8 mouse cellular contexts compared by ENCODE assay signal in genomic region chr10:39730976-39731735, GRCm38 (mm10). TPM values are rescaled to one million over a fixed set of nuclear protein-coding genes. Genes with fewer than 3 reads are reported as not detected.
DNase-seq lines count a peak whose midpoint lies in the region; ATAC-seq and TF ChIP-seq lines count a peak whose summit lies in the region.

No protein-coding gene starts in this region.

- H3K9me3 ChIP-seq in heart, embryonic 10.5 days = no peaks in the 10 kb centered on the region
- H3K9me3 ChIP-seq in kidney, postnatal 0 days (replicated peaks; ENCODE audit: low read length) = no peaks in the 10 kb centered on the region
- no peaks in the 10 kb centered on the region for H3K9me3 ChIP-seq in liver, embryonic 11.5 days (ENCODE audit: control insufficient read depth, low read length)
- no peaks in the 10 kb centered on the region for H3K9me3 ChIP-seq in stomach, embryonic 16.5 days (replicated peaks; ENCODE audit: control insufficient read depth, low read length)

- peak; percentile 88 for ATAC-seq in erythroblast, adult 5-6 weeks (replicated peaks; ENCODE audit: low FRiP score, poor library complexity, severe bottlenecking)
- ATAC-seq in kidney, postnatal 0 days (replicated peaks; ENCODE audit: low FRiP score, low read depth) = peak; percentile 93
- peak; percentile 92 for ATAC-seq in liver, embryonic 11.5 days (replicated peaks; ENCODE audit: low FRiP score)
- peak; percentile 95 for ATAC-seq in stomach, embryonic 16.5 days (ENCODE audit: insufficient read depth, low FRiP score)

- H3K4me2 ChIP-seq in kidney, postnatal 0 days (ENCODE audit: low read length) = peak overlapping the region; percentile 60
- H3K4me2 ChIP-seq in liver, embryonic 11.5 days = peak overlapping the region; percentile 88
- H3K4me2 ChIP-seq in myocyte (ENCODE audit: low read depth) = peak overlapping the region; percentile 95
- H3K4me2 ChIP-seq in stomach, embryonic 16.5 days (ENCODE audit: low read depth, low read length) = peak overlapping the region; percentile 57

- peaks cover 8% of the 10 kb centered on the region; the same call in 1 of the 2 replicates for H3K4me1 ChIP-seq in heart, embryonic 10.5 days
- H3K4me1 ChIP-seq in kidney, postnatal 0 days (replicated peaks; ENCODE audit: insufficient read depth, low read length) = peaks cover 3% of the 10 kb centered on the region; the same call in 1 of the 2 replicates
- peaks cover 7% of the 10 kb centered on the region; the same call in 1 of the 2 replicates for H3K4me1 ChIP-seq in liver, embryonic 11.5 days (replicated peaks; ENCODE audit: control insufficient read depth, insufficient read depth, low read length)
- H3K4me1 ChIP-seq in stomach, embryonic 16.5 days (ENCODE audit: control insufficient read depth, insufficient read depth, low read length) = peaks cover 11% of the 10 kb centered on the region

- under 1% methylated on average over 60 of the region's 66 CpGs for whole genome bisulfite sequencing in heart, embryonic 10.5 days
- WGBS in kidney, postnatal 0 days = 0% methylated on average over 50 of the region's 66 CpGs
- under 1% methylated on average over 47 of the region's 66 CpGs for WGBS in liver, embryonic 11.5 days
- under 1% methylated on average over 49 of the region's 66 CpGs for WGBS in stomach, embryonic 16.5 days

- H3K79me2 ChIP-seq in myocyte (ENCODE audit: control insufficient read depth, insufficient read depth) = peaks cover 35% of the 10 kb centered on the region

- peak; percentile 96 for DNase-seq in CD4-positive helper T cell, adult 2 months (ENCODE audit: low read depth, low spot score)
- DNase-seq in brain, adult 2 months (ENCODE audit: low read depth, low spot score) = peak; percentile 96
- DNase-seq in heart, embryonic 10.5 days (ENCODE audit: low spot score) = peak; percentile 95
- DNase-seq in kidney, postnatal 0 days (ENCODE audit: low spot score) = peak; percentile 97
- peak; percentile 90 for DNase-seq in liver, embryonic 11.5 days (ENCODE audit: low spot score)

- TF ChIP-seq CTCF in kidney, postnatal 0 days (IDR thresholded peaks at IDR 0.05; ENCODE audit: low read depth) = no peak

- H3K27me3 ChIP-seq in heart, embryonic 10.5 days (ENCODE audit: insufficient read depth, poor library complexity, severe bottlenecking) = no peaks in the 10 kb centered on the region
- H3K27me3 ChIP-seq in kidney, postnatal 0 days (ENCODE audit: insufficient read depth, low read length) = no peaks in the 10 kb centered on the region
- no peaks in the 10 kb centered on the region for H3K27me3 ChIP-seq in liver, embryonic 11.5 days (replicated peaks; ENCODE audit: control insufficient read depth, insufficient read depth, low read length)
- no peaks in the 10 kb centered on the region for H3K27me3 ChIP-seq in myocyte (ENCODE audit: control insufficient read depth, insufficient read depth, insufficient read length)
- H3K27me3 ChIP-seq in stomach, embryonic 16.5 days (ENCODE audit: control insufficient read depth, insufficient read depth, low read length) = no peaks in the 10 kb centered on the region

- H3ac ChIP-seq in myocyte (ENCODE audit: control insufficient read depth, insufficient read length) = peak overlapping the region; percentile 81

- peak overlapping the region; percentile 90 for H3K4me3 ChIP-seq in heart, embryonic 10.5 days
- H3K4me3 ChIP-seq in kidney, postnatal 0 days (replicated peaks; ENCODE audit: low read depth, low read length) = peak overlapping the region; percentile 96
- H3K4me3 ChIP-seq in liver, embryonic 11.5 days (ENCODE audit: low read depth, low read length) = peak overlapping the region; percentile 92
- H3K4me3 ChIP-seq in myocyte = peak overlapping the region; percentile 71
- H3K4me3 ChIP-seq in stomach, embryonic 16.5 days (replicated peaks; ENCODE audit: low read length) = peak overlapping the region; percentile 77

- 0 out of 2 replicates have a peak, but pooled peaks cover 4% of the 10 kb centered on the region for H3K36me3 ChIP-seq in heart, embryonic 10.5 days
- H3K36me3 ChIP-seq in kidney, postnatal 0 days (ENCODE audit: insufficient read depth, low read length) = no peaks in the 10 kb centered on the region
- H3K36me3 ChIP-seq in liver, embryonic 11.5 days (ENCODE audit: control insufficient read depth, insufficient read depth, low read length) = no peaks in the 10 kb centered on the region
- H3K36me3 ChIP-seq in myocyte (ENCODE audit: control insufficient read depth, insufficient read depth) = no peaks in the 10 kb centered on the region
- H3K36me3 ChIP-seq in stomach, embryonic 16.5 days (ENCODE audit: control insufficient read depth, insufficient read depth, low read length) = no peaks in the 10 kb centered on the region

- H3K9ac ChIP-seq in kidney, postnatal 0 days (ENCODE audit: low read depth, low read length) = peak overlapping the region; percentile 92
- H3K9ac ChIP-seq in liver, embryonic 11.5 days (ENCODE audit: low read depth, low read length) = peak overlapping the region; percentile 96
- H3K9ac ChIP-seq in stomach, embryonic 16.5 days (ENCODE audit: low read length) = peak overlapping the region; percentile 91

- TF ChIP-seq POLR2A in myocyte (IDR thresholded peaks at IDR 0.05; ENCODE audit: insufficient read length, low read depth) = peak; percentile 62

- H3K27ac ChIP-seq in heart, embryonic 10.5 days = peak overlapping the region; percentile 99
- peak overlapping the region; percentile 99 for H3K27ac ChIP-seq in kidney, postnatal 0 days
- H3K27ac ChIP-seq in liver, embryonic 11.5 days (ENCODE audit: low read depth, low read length) = peak overlapping the region; percentile 97
- peak overlapping the region; percentile 100 for H3K27ac ChIP-seq in stomach, embryonic 16.5 days (ENCODE audit: low read length)

TF ChIP-seq in myocyte, 11 proteins besides CTCF, POLR2A, EP300 and RAD21:
- TF ChIP-seq SRF (IDR thresholded peaks at IDR 0.05; ENCODE audit: control insufficient read depth, insufficient read length, low read depth) (peak; percentile 64), MYOG (IDR thresholded peaks at IDR 0.05; ENCODE audit: control insufficient read depth in 1 of 3, insufficient read depth in 1 of 3, insufficient read length in 2 of 3, low read depth in 2 of 3) (no peak), MAX (IDR thresholded peaks at IDR 0.05; ENCODE audit: low read depth) (no peak), E2F4 (IDR thresholded peaks at IDR 0.05; ENCODE audit: insufficient read depth) (no peak), TCF12 (IDR thresholded peaks at IDR 0.05; ENCODE audit: insufficient read depth, poor library complexity, severe bottlenecking) (no peak), CEBPB (IDR thresholded peaks at IDR 0.05; ENCODE audit: insufficient read depth, poor library complexity, severe bottlenecking) (no peak), USF1 (IDR thresholded peaks at IDR 0.05; ENCODE audit: low read depth) (no peak), POLR2AphosphoS2 (IDR thresholded peaks at IDR 0.05; ENCODE audit: insufficient read length, low read depth) (peak; percentile 68), REST (IDR thresholded peaks at IDR 0.05; ENCODE audit: insufficient read depth, insufficient read length) (no peak), TCF3 (IDR thresholded peaks at IDR 0.05; ENCODE audit: insufficient read length, low read depth) (no peak), MYOD1 (IDR thresholded peaks at IDR 0.05; ENCODE audit: control insufficient read depth in 1 of 3, insufficient read length in 2 of 3, low read depth in 2 of 3) (no peak)

RNA-seq across cellular contexts. Expression of gene Rev3l, which starts 0.8 kb away (rescaled TPM):
- 22.2 and 22.5 TPM in 2 replicates for total RNA-seq in erythroblast, adult 5-6 weeks (2015; ENCODE audit: low replicate concordance)
- total RNA-seq in erythroblast, adult 5-6 weeks (2017; ENCODE audit: low replicate concordance) = 19.7 and 23.4 TPM in 2 replicates
- polyA plus RNA-seq in heart, embryonic 10.5 days (2016; fragmentation: Nextera tagmentation; extraction: Ambion mirVana) = 10.8 and 13.1 TPM in 2 replicates
- 12.1 and 14.1 TPM in 2 replicates for polyA plus RNA-seq in kidney, postnatal 0 days (2015; fragmentation: Nextera tagmentation; extraction: Ambion mirVana)
- 8.7 and 9.5 TPM in 2 replicates for polyA plus RNA-seq in liver, embryonic 11.5 days (2014; fragmentation: Nextera tagmentation; extraction: Ambion mirVana)
- polyA plus RNA-seq in myocyte (2012; fragmentation: generic; extraction: Trizol) = 2.4 TPM
- 18.2 and 21.2 TPM in 2 replicates for polyA plus RNA-seq in stomach, embryonic 16.5 days (2015; fragmentation: Nextera tagmentation; extraction: Ambion mirVana)

Comparison
In these comparisons a context has a peak if more than half of its experiments do, and no peak if none do; other contexts are left out.
1. Peak in every context shown above with its lines: DNase-seq, ATAC-seq, H3K4me3 ChIP-seq and H3K27ac ChIP-seq.